Mouse (Mus musculus) left cerebral cortex, adult 18-20 months (tissue): ENCODE results near the gene H2-M3. TPM values are rescaled to one million over a fixed set of nuclear protein-coding genes. Genes with fewer than 3 reads are reported as not detected.
A peak's percentile ranks its signal among the peaks of the same experiment; 100 is the strongest.
"Not testable (repeated sequence)": the region's sequence is repeated elsewhere in the genome, so short reads cannot be mapped to it uniquely, and the experiment has no call there.

Experiments
- DNase-seq, 2 experiments: peaks; one replicate each; pipeline ENCODE4 v3.0.0; 2021 to 2022; ENCODE audit warnings: low spot score in 2 of 2, mixed read lengths in 1 of 2
- long read RNA-seq, 2 experiments: library from polyadenylated mRNA; stranded (forward); transcript quantifications; one replicate each; pipeline ENCODE4 v2.0.0; 2021
- total RNA-seq, 2 experiments: library from RNA; stranded (reverse); gene quantifications; 2 replicates each; pipeline ENCODE4 v1.2.3; 2021

The H2-M3 gene
- total RNA-seq = 1 to 10 TPM; 3.8 to 4.6 TPM
- long read RNA-seq, experiment 1, transcript H2-M3-201 (8 exons, 1,438 nt) = major isoform, 5 of 7 reads
- long read RNA-seq, experiment 1, partial matches to known transcripts = 1 of 7 reads
- long read RNA-seq, experiment 1, other reads (novel, unspliced or antisense) = 1 of 7 reads
- long read RNA-seq, experiment 2, partial matches to known transcripts = 1 of 5 reads
- long read RNA-seq, experiment 2, other reads (novel, unspliced or antisense) = 2 of 5 reads

- DNase-seq = peak; percentile 91 to 95
These were observed at the start of gene H2-M3 for GRCm38 (mm10) chr17:37270058-37270701. TSS of gene H2-M3 (plus strand) at chr17:37270220.

GRCm38 (mm10) chr17:37221879-37222278, 48.1 kb upstream of the H2-M3 start:
- no peak for DNase-seq

GRCm38 (mm10) chr17:37237230-37237629, 32.8 kb upstream of the H2-M3 start, which contains the start of gene Olfr97:
TSS of gene Olfr97 (minus strand) at chr17:37237330.
- DNase-seq = not testable (repeated sequence)

GRCm38 (mm10) chr17:37242198-37242597, 27.8 kb upstream of the H2-M3 start:
- DNase-seq = no peak

GRCm38 (mm10) chr17:37246715-37247114, 23.3 kb upstream of the H2-M3 start:
- DNase-seq = peak; percentile 5 to 38

- no peak for DNase-seq
These were observed 20.6 kb upstream of the H2-M3 start for GRCm38 (mm10) chr17:37249460-37249859.

GRCm38 (mm10) chr17:37250544-37250943, 19.5 kb upstream of the H2-M3 start:
- DNase-seq = peak in 1 of 2 experiments; percentile 14

GRCm38 (mm10) chr17:37263626-37264025, 6.4 kb upstream of the H2-M3 start, which contains the start of gene Olfr98:
TSS of gene Olfr98 (minus strand) at chr17:37263749.
- DNase-seq = no peak

- peak in 1 of 2 experiments; percentile 4 for DNase-seq
These were observed 677 bp downstream of the H2-M3 start for GRCm38 (mm10) chr17:37270702-37271092.

- DNase-seq = no peak
These were observed 5.7 kb downstream of the H2-M3 start for GRCm38 (mm10) chr17:37275626-37276248.

- DNase-seq = no peak
These were observed 6.6 kb downstream of the H2-M3 start for GRCm38 (mm10) chr17:37276573-37276972.

- DNase-seq = no peak
These were observed 10.3 kb downstream of the H2-M3 start for GRCm38 (mm10) chr17:37280331-37280730.

- DNase-seq = no peak
These were observed 13.3 kb downstream of the H2-M3 start, which contains the start of gene Olfr99 for GRCm38 (mm10) chr17:37283360-37283759. TSS of gene Olfr99 (minus strand) at chr17:37283460.

- no peak for DNase-seq
These were observed 34.2 kb downstream of the H2-M3 start, which contains the start of gene Olfr101 for GRCm38 (mm10) chr17:37304213-37304612. TSS of gene Olfr101 (minus strand) at chr17:37304313.

- DNase-seq = peak in 1 of 2 experiments; percentile 13
These were observed 38.5 kb downstream of the H2-M3 start for GRCm38 (mm10) chr17:37308483-37308882.

GRCm38 (mm10) chr17:37310146-37310699, 40.2 kb downstream of the H2-M3 start:
- DNase-seq = no peak

- no peak for DNase-seq
These were observed 46.9 kb downstream of the H2-M3 start, which contains the start of gene Olfr102 for GRCm38 (mm10) chr17:37316954-37317353. TSS of gene Olfr102 (minus strand) at chr17:37317054.
